ENCODE assay signal across 8 mouse cellular contexts in genomic region chr1:82150219-82151128, GRCm38 (mm10).
A peak's percentile ranks its signal among the peaks of the same experiment; 100 is the strongest.
DNase-seq lines count a peak whose midpoint lies in the region; ATAC-seq lines count a peak whose summit lies in the region.

No protein-coding gene starts in this region.

- H3K4me3 ChIP-seq in intestine, embryonic 14.5 days (ENCODE audit: low read depth, low read length): no peak overlapping the region
- no peak overlapping the region for H3K4me3 ChIP-seq in stomach, embryonic 15.5 days (replicated peaks)

- H3K27me3 ChIP-seq in intestine, embryonic 14.5 days (replicated peaks; ENCODE audit: control insufficient read depth, insufficient read depth, low read length): no peaks in the 10 kb centered on the region
- H3K27me3 ChIP-seq in stomach, embryonic 15.5 days (replicated peaks): no peaks in the 10 kb centered on the region

- no peaks in the 10 kb centered on the region for H3K9me3 ChIP-seq in intestine, embryonic 14.5 days (ENCODE audit: control insufficient read depth, low read length)
- H3K9me3 ChIP-seq in stomach, embryonic 15.5 days: no peaks in the 10 kb centered on the region

- no peak overlapping the region for H3K4me2 ChIP-seq in intestine, embryonic 14.5 days (ENCODE audit: low read length)
- no peak overlapping the region for H3K4me2 ChIP-seq in stomach, embryonic 15.5 days

- peak; percentile 50; the same call in 1 of the 2 replicates for ATAC-seq in granulocyte monocyte progenitor cell, adult 5-6 weeks (replicated peaks; ENCODE audit: poor library complexity, severe bottlenecking)
- ATAC-seq in intestine, embryonic 14.5 days (replicated peaks; ENCODE audit: low FRiP score, low TSS enrichment, low read depth): peak; percentile 89
- peak; percentile 65 for ATAC-seq in megakaryocyte progenitor cell, adult 5-6 weeks (replicated peaks; ENCODE audit: poor library complexity)
- peak; percentile 93 for ATAC-seq in stomach, embryonic 15.5 days (ENCODE audit: insufficient read depth, low FRiP score, low read depth)

- 42% methylated on average over 13 of the region's 13 CpGs for WGBS in intestine, embryonic 14.5 days
- WGBS in stomach, embryonic 15.5 days: 43% methylated on average over 13 of the region's 13 CpGs

- DNase-seq in adrenal gland, postnatal 25 days: peak; percentile 53
- DNase-seq in embryo, embryonic 11 days: peak; percentile 56
- peak; percentile 64 for DNase-seq in intestine, embryonic 14.5 days (ENCODE audit: low spot score)
- DNase-seq in layer of hippocampus, postnatal 36 days: peak; percentile 18 to 22
- DNase-seq in thymus, postnatal 14 days: no peak

- no peaks in the 10 kb centered on the region for H3K36me3 ChIP-seq in intestine, embryonic 14.5 days (ENCODE audit: control insufficient read depth, insufficient read depth, low read length)
- no peaks in the 10 kb centered on the region for H3K36me3 ChIP-seq in stomach, embryonic 15.5 days

- H3K4me1 ChIP-seq in intestine, embryonic 14.5 days (replicated peaks; ENCODE audit: control insufficient read depth, insufficient read depth, low read length): 0 out of 2 replicates have a peak, but pooled peaks cover 10% of the 10 kb centered on the region
- H3K4me1 ChIP-seq in stomach, embryonic 15.5 days: peaks cover 4% of the 10 kb centered on the region

- no peak overlapping the region for H3K9ac ChIP-seq in intestine, embryonic 14.5 days (ENCODE audit: low read length)
- H3K9ac ChIP-seq in stomach, embryonic 15.5 days: no peak overlapping the region

- peak overlapping the region; percentile 33; the same call in 1 of the 2 replicates for H3K27ac ChIP-seq in intestine, embryonic 14.5 days (ENCODE audit: low read depth)
- peak overlapping the region; percentile 69 for H3K27ac ChIP-seq in stomach, embryonic 15.5 days
